Mouse (Mus musculus) brown adipose tissue, adult 24 weeks (tissue): ENCODE results near the gene Cyp4a12b. TPM values are rescaled to one million over a fixed set of nuclear protein-coding genes. Genes with fewer than 3 reads are reported as not detected.
"Not testable (repeated sequence)": the region's sequence is repeated elsewhere in the genome, so short reads cannot be mapped to it uniquely, and the experiment has no call there.

ENCODE experiments used
- H3K27ac ChIP-seq: fragments of 200-500 bp; replicated peaks from 2 replicates; pipeline ENCODE4 v1.5.1; 2012; ENCODE audit warnings: low read depth, mild to moderate bottlenecking, low read length
- H3K4me1 ChIP-seq: fragments of 200-500 bp; 2 replicates; pipeline ENCODE4 v1.6.1; 2012; ENCODE audit warnings: low read length, mixed read lengths; ENCODE audit not compliant: control insufficient read depth, insufficient read depth, insufficient read length
- H3K4me3 ChIP-seq: fragments of 200-500 bp; 2 replicates; pipeline ENCODE4 v1.5.1; 2012; ENCODE audit warnings: low read depth, mild to moderate bottlenecking, low read length, moderate library complexity; ENCODE audit not compliant: insufficient read depth
- polyA plus RNA-seq: library from polyadenylated mRNA; stranded (reverse); fragments of >200 nt; gene quantifications from 2 replicates; pipeline ENCODE4 v1.2.4, GENCODE M21; 2012; ENCODE audit not compliant: missing spikeins, insufficient read depth, insufficient read length

Cyp4a12b gene
- not detected in 2 replicates for polyA plus RNA-seq

DNA sequence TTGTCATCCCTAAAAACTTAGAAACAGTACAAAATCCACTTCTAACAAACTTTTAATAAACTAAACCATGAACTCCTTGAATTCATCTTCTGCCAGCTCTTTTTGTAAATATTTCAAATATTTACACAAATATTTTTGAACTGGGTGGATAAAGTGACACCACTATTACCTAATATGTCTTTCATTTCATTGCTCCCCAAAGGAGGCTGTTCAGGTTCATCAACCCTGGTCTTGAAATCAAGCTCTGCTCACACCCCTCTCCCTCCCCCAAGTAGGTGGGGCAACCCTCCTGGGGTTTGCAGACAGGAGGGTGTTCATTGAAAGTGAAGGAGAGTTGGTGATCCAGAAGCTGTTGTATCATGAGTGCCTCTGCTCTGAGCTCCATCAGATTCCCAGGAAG lies at the start of gene Cyp4a12b:
Gene Cyp4a12b (plus strand): TSS at position 301 of the 400 bp plus-strand sequence.
- H3K27ac ChIP-seq, H3K4me1 ChIP-seq, H3K4me3 ChIP-seq: not testable (repeated sequence)

DNA sequence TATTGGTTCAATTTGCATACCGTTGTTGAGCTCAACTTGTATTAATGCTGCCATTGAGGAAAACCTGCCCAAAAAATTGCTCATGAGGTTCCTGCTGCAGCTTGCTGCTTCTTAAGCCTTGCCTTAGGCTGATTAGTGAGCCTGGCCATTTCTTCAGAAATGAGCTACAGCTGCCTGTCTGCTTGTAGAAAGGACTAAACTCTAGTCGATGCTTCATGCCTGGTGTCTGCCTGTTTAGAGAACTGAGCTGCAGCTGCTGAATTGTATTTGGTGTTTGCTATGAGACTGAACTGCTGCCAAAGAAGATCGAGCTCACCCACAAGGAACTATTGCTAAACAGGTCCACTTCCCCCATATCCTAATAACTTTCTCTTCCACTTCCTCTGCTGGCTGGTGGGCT lies 45.8 kb upstream of the Cyp4a12b start:
- H3K4me1 ChIP-seq, H3K4me3 ChIP-seq, H3K27ac ChIP-seq: not testable (repeated sequence)

DNA sequence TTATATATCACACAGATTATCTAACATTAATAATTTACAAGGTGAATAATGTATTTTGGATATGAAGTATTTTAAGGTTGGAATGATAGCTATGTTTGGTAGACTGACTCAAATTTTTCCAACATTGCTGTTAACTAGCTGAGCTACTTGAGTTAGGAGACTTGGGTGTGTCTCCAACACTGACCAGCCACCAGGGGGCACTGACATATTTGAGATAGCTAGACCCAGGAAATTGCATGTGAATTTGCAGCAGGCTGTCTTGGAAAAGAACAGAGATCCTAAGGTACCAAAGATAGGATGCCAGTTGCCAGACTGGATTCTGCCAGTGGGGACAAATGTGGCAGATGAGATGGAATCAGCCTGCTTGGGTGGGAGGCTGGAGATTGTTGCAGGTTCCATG lies 43.4 kb upstream of the Cyp4a12b start:
- not testable (repeated sequence) for H3K4me1 ChIP-seq, H3K27ac ChIP-seq, H3K4me3 ChIP-seq

GRCm38 (mm10) chr4:115396256-115396655 lies 15.2 kb upstream of the Cyp4a12b start:
- H3K4me1 ChIP-seq, H3K4me3 ChIP-seq, H3K27ac ChIP-seq: not testable (repeated sequence)

GRCm38 (mm10) chr4:115396950-115397349 lies 14.5 kb upstream of the Cyp4a12b start:
- H3K4me1 ChIP-seq, H3K27ac ChIP-seq, H3K4me3 ChIP-seq: not testable (repeated sequence)

DNA sequence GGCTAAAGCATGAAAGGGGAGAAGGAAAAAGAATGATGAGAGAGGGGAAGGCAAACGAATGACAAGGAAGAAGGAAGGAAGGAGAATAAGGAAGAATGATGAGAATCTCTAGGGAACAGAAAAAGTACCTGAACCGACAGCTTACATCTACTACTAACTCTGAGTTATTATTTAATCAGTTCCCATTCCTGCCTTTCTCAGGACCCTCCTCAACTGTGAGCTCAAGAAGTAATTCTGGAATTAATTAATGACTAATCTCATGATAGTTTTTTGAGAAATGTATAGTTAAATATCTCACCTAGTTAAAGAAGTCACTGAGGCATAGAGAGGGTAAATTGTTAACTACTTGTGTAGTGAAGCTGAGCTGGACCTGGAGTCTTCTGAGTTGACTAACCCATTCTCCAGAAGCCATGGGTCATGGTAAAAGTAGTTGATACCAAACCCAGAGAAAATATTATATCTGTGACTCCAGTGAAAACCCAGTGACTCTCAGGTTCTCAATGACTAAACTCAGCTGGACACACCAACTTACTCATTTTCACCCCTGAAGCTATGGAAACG lies 39.2 kb downstream of the Cyp4a12b start:
- H3K4me3 ChIP-seq, result no peak overlapping the region
- no peak overlapping the region for H3K27ac ChIP-seq
- no peaks in the 10 kb centered on the region for H3K4me1 ChIP-seq

DNA sequence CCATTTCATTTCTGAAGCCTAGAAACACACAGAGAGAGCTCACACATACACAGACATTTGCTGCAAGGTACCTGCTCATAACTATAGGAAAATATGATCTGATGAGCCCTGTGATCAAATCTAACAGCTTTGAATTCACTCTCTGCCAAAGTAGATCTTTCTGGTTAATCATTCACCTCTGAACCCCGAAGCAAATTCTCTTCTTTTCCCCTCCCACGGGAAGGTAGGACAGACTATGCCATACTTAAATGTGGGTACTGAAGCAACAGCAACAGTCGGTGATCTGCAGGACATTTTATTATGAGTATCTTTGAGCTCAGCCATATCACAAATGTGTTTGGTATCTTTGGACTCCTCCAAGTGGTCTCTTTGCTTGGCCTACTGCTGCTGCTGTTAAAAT lies 40.9 kb downstream of the Cyp4a12b start, which contains the start of gene Cyp4a30b:
Gene Cyp4a30b (plus strand): TSS at position 301 of the 400 bp plus-strand sequence.
- H3K4me1 ChIP-seq, result no peaks in the 10 kb centered on the region
- no peak within 1 kb of the TSS for H3K27ac ChIP-seq
- no peak within 1 kb of the TSS for H3K4me3 ChIP-seq

- not testable (repeated sequence) for H3K4me1 ChIP-seq, H3K27ac ChIP-seq, H3K4me3 ChIP-seq
Measured at GRCm38 (mm10) chr4:115473585-115473984, 62.2 kb downstream of the Cyp4a12b start.

DNA sequence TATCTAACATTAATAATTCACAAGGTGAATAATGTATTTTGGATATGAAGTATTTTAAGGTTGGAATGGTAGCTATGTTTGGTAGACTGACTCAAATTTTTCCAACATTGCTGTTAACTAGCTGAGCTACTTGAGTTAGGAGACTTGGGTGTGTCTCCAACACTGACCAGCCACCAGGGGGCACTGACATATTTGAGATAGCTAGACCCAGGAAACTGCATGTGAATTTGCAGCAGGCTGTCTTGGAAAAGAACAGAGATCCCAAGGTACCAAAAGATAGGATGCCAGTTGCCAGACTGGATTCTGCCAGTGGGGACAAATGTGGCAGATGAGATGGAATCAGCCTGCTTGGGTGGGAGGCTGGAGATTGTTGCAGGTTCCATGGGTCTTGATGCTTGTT lies 64.6 kb downstream of the Cyp4a12b start:
- H3K27ac ChIP-seq, H3K4me1 ChIP-seq, H3K4me3 ChIP-seq: not testable (repeated sequence)

- Histone ChIP-seq H3K4me3 (no peak overlapping the region), H3K4me1 (no peaks in the 10 kb centered on the region; the same call in 1 of the 2 replicates), H3K27ac (no peak overlapping the region)
Measured at GRCm38 (mm10) chr4:115481006-115481652, 69.7 kb downstream of the Cyp4a12b start.

Other genes with a start within 250 kb of the Cyp4a12b start
- not detected in 2 replicates for gene Cyp4a29, start 169.5 kb upstream of the Cyp4a12b start, polyA plus RNA-seq
- gene Cyp4a12a, start 112.6 kb upstream of the Cyp4a12b start, polyA plus RNA-seq, result not detected in 2 replicates
- not detected in 2 replicates for gene Cyp4a30b, start 41.0 kb downstream of the Cyp4a12b start, polyA plus RNA-seq
- gene Cyp4a14, start 84.5 kb downstream of the Cyp4a12b start, polyA plus RNA-seq, result not detected in 2 replicates
- gene Cyp4a10, start 106.6 kb downstream of the Cyp4a12b start, polyA plus RNA-seq, result not detected in 2 replicates
- not detected in 2 replicates for gene Cyp4a31, start 152.0 kb downstream of the Cyp4a12b start, polyA plus RNA-seq
- gene Cyp4a32, start 189.3 kb downstream of the Cyp4a12b start, polyA plus RNA-seq, result not detected in 2 replicates
- gene Cyp4b1, start 236.1 kb downstream of the Cyp4a12b start, polyA plus RNA-seq, result 16.9 and 27.9 TPM in 2 replicates